Mouse (Mus musculus) monocyte, adult 5-6 weeks (primary cell): ENCODE measurements around the gene Tusc2. TPM values are rescaled to one million over a fixed set of nuclear protein-coding genes. Genes with fewer than 3 reads are reported as not detected.

Experiments used
- ATAC-seq: fragments of 153-309, 156-312 bp; replicated peaks from 2 replicates; pipeline ENCODE4 v1.8.0; 2017; ENCODE audit warnings: mild to moderate bottlenecking; ENCODE audit not compliant: low TSS enrichment, insufficient number of reproducible peaks, severe bottlenecking, poor library complexity, low FRiP score
- total RNA-seq: library from RNA; stranded (forward); fragments of 200-1000, 200-491, 200-594 nt; gene quantifications from 3 replicates; pipeline ENCODE4 v1.2.3, GENCODE M21; 2017

Tusc2 gene
- total RNA-seq, 1 experiment from 2014 or later, result 16.0 TPM

GRCm38 (mm10) chr9:107599842-107600241 lies 36.8 kb downstream of the Tusc2 start:
- ATAC-seq, result no peak

GRCm38 (mm10) chr9:107600745-107601144 lies 37.7 kb downstream of the Tusc2 start:
- ATAC-seq, result no peak

GRCm38 (mm10) chr9:107601275-107601674 lies 38.2 kb downstream of the Tusc2 start:
- no peak for ATAC-seq

GRCm38 (mm10) chr9:107602068-107602648 lies 39.1 kb downstream of the Tusc2 start:
- peak; percentile 73 for ATAC-seq

GRCm38 (mm10) chr9:107603251-107603650 lies 40.2 kb downstream of the Tusc2 start:
- no peak for ATAC-seq

GRCm38 (mm10) chr9:107605041-107605661 lies 42.1 kb downstream of the Tusc2 start:
- no peak for ATAC-seq

GRCm38 (mm10) chr9:107606591-107606990 lies 43.5 kb downstream of the Tusc2 start:
- ATAC-seq, result no peak

- no peak for ATAC-seq
These were observed 44.0 kb downstream of the Tusc2 start for GRCm38 (mm10) chr9:107607036-107607435.

GRCm38 (mm10) chr9:107607653-107608245 lies 44.7 kb downstream of the Tusc2 start:
- ATAC-seq, result no peak

GRCm38 (mm10) chr9:107608741-107609432 lies 45.8 kb downstream of the Tusc2 start, which contains the start of gene Sema3b:
Sema3b (minus strand) TSS chr9:107609229.
- ATAC-seq, result no peak

- no peak for ATAC-seq
These were observed 46.4 kb downstream of the Tusc2 start for GRCm38 (mm10) chr9:107609433-107609830.

GRCm38 (mm10) chr9:107611456-107612190 lies 48.6 kb downstream of the Tusc2 start:
- no peak for ATAC-seq

- ATAC-seq, result peak; percentile 70
These were observed 49.3 kb downstream of the Tusc2 start for GRCm38 (mm10) chr9:107612191-107612944.

- ATAC-seq, result no peak
These were observed 50.0 kb downstream of the Tusc2 start for GRCm38 (mm10) chr9:107612945-107613569.

- no peak for ATAC-seq
These were observed 52.0 kb downstream of the Tusc2 start for GRCm38 (mm10) chr9:107615035-107615434.
